Mouse (Mus musculus) fat pad, adult 2 months (tissue): ENCODE results near the gene Dmrtc2.
"Not testable (repeated sequence)": the region's sequence is repeated elsewhere in the genome, so short reads cannot be mapped to it uniquely, and the experiment has no call there.

Experiments
- DNase-seq: peaks from one replicate; pipeline ENCODE4 v3.0.0-alpha.2; 2011; ENCODE audit warnings: low read depth, low spot score; ENCODE audit errors: extremely low read depth

The Dmrtc2 gene

GRCm38 (mm10) chr7:24869532-24870165 is at the start of gene Dmrtc2, which contains the start of gene Lypd4:
Gene Dmrtc2, plus strand, starts transcription at chr7:24870057.
Gene Lypd4, minus strand, starts transcription at chr7:24869941.
- DNase-seq: no peak

- no peak for DNase-seq
Observed at GRCm38 (mm10) chr7:24824452-24824851, 45.4 kb upstream of the Dmrtc2 start.

GRCm38 (mm10) chr7:24827181-24827580 is 42.7 kb upstream of the Dmrtc2 start:
- no peak for DNase-seq

- DNase-seq: not testable (repeated sequence)
Observed at GRCm38 (mm10) chr7:24838732-24839409, 31.0 kb upstream of the Dmrtc2 start.

GRCm38 (mm10) chr7:24839410-24839808 is 30.4 kb upstream of the Dmrtc2 start:
- no peak for DNase-seq

- no peak for DNase-seq
Observed at GRCm38 (mm10) chr7:24840331-24840730, 29.5 kb upstream of the Dmrtc2 start.

- DNase-seq: no peak
Observed at GRCm38 (mm10) chr7:24841009-24841408, 28.8 kb upstream of the Dmrtc2 start.

- DNase-seq: no peak
Observed at GRCm38 (mm10) chr7:24844144-24844543, 25.7 kb upstream of the Dmrtc2 start.

- DNase-seq: no peak
Observed at GRCm38 (mm10) chr7:24845181-24845580, 24.7 kb upstream of the Dmrtc2 start.

- no peak for DNase-seq
Observed at GRCm38 (mm10) chr7:24845713-24846112, 24.1 kb upstream of the Dmrtc2 start.

- not testable (repeated sequence) for DNase-seq
Observed at GRCm38 (mm10) chr7:24846576-24846975, 23.3 kb upstream of the Dmrtc2 start.

- peak; percentile 45 for DNase-seq
Observed at GRCm38 (mm10) chr7:24850162-24850561, 19.7 kb upstream of the Dmrtc2 start.

- no peak for DNase-seq
Observed at GRCm38 (mm10) chr7:24850899-24851303, 19.0 kb upstream of the Dmrtc2 start.

- no peak for DNase-seq
Observed at GRCm38 (mm10) chr7:24851596-24852325, 18.1 kb upstream of the Dmrtc2 start.

GRCm38 (mm10) chr7:24852557-24853232 is 17.2 kb upstream of the Dmrtc2 start:
- DNase-seq: no peak

- DNase-seq: no peak
Observed at GRCm38 (mm10) chr7:24853233-24853563, 16.7 kb upstream of the Dmrtc2 start.

GRCm38 (mm10) chr7:24853695-24854094 is 16.2 kb upstream of the Dmrtc2 start:
- DNase-seq: no peak

- DNase-seq: no peak
Observed at GRCm38 (mm10) chr7:24856460-24857120, 13.3 kb upstream of the Dmrtc2 start.

GRCm38 (mm10) chr7:24859234-24859633 is 10.6 kb upstream of the Dmrtc2 start:
- DNase-seq: no peak

- no peak for DNase-seq
Observed at GRCm38 (mm10) chr7:24861913-24862312, 7.9 kb upstream of the Dmrtc2 start, which contains the start of gene Gm9844. Gene Gm9844, plus strand, starts transcription at chr7:24862213.

- no peak for DNase-seq
Observed at GRCm38 (mm10) chr7:24862853-24863252, 7.0 kb upstream of the Dmrtc2 start.
